Mouse (Mus musculus): ENCODE results near the gene Slc2a5.

Slc2a5 gene

DNA sequence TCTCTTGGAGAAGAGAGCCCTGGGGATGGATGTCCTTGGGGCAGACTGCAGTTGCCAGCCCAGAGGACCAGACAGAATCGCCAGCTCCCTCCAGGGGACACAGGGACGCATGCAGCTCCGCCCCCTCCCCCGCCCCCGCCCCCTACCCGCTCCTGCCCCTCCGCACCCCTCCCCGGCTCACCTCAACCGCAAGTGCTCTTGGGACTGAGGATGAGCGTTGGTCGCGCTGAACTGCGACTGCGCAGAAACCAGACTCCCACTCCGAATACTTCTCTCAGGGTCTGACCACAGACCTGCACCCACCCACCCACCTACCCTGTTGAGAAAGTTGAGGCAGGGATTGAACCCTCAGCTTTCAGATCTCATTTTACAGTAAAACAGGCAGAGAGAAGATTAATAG is at the start of gene Slc2a5:
Gene Slc2a5, plus strand, starts transcription at position 229 of the 400 bp plus-strand sequence.
- DNase-seq (ENCODE audit: low read depth, low spot score): peak; percentile 88

DNA sequence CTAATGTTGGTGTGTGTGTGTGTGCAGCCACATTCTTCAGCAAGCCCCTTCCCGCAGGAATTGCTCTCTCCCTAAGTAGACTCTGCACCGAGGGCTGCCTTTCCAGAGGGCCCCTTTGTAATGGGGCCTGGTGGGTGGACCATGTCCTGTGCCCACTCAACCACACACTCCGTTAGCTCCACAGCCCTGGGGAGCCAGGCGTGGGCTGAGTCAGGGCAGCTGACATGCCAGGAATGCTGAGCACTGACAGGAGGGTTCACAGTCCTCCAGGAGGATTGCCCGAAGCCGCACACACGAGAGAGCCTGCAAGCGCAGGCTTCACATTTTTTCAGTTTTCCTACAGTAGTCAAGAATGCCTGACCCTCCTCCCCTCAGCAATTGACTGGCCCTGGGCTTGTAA is 48.9 kb upstream of the Slc2a5 start:
- no peak for DNase-seq (ENCODE audit: low read depth, low spot score)

DNA sequence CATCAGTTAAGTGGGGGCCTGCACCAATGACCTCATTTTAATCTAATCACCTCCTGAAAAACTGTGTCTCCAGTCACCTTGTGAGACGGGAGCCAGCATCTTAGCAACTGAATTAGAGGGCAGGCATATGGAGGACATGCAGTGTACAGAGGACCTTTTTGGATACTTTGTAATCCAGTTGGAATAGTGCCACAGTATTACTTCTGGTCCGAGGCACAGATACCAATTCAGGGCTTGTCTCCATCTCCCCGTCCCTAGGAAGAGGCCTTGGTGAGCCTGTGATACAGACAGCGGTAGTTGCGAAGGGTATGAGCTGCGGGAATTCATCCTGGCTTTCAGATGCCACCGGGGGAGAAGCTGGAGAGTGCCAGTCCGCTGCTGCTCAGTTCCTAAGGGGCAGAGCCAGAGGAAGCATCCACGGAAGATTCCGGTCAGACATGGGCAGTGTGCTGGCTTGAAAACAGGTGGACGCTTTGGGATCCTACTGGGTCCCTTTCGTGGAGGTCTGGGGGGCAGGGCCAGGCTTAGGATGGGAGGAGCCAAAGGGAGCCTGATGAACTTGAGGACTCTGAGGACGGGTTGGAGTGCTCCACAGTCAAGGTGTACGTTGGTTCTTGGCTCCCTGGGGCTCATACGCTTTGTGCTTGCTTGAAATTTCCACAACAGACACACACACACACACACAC is 46.5 kb upstream of the Slc2a5 start:
- peak; percentile 56 for DNase-seq (ENCODE audit: low read depth, low spot score)

DNA sequence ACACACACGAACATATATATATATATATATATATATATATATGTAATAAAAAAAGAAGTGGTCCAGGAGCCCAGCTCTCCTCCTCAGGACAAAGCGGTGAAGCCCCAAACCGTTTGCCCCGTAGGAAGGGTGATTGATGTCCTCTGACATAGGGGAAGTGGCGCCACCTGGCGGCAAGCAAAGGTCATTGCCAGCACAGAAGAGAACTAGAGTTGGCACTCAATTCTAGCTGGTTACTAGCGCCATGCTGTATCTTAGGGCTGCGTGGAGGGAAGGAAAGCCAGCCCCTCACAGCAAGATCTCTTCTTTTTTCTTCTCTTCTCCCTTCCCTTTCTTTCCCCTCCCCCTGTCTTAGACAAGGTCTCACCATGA is 46.0 kb upstream of the Slc2a5 start:
- peak; percentile 86 for DNase-seq (ENCODE audit: low read depth, low spot score)

DNA sequence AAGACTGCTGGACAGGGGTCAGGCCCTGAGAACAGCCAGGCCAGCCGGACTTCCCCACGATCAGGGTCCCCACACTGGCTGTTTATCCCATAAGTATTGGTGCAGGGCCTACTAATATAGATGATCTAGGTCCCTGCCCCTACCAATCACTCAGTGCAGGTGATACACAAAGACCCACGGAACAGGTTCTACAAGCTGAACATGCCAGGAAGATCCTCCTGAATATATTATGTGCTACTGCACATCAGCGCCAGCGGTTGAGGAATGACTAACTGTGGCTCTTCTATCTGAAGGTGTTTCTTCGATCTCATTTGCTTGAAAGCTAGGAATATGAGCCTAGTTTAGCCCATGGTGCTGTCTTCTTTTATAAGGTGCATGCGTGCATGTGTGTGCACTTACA is 43.7 kb upstream of the Slc2a5 start:
- no peak for DNase-seq (ENCODE audit: low read depth, low spot score)

DNA sequence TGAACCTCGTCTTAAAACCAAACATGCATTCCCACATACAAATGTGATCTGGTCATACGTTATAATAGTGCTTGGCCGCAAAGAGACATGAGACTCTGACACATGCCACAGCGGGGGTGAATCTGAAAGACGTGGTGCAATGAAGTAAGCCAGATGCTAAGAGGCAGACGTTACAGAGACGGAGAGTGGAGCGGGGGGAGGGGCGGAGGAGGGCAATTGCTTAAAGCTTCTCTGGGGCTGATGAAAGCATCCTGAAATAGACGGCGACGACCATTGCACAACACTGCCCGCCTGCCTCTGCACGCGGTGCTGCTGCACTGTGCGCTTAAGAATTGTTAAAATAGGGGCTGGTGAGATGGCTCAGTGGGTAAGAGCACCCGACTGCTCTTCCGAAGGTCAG is 42.9 kb upstream of the Slc2a5 start:
- DNase-seq (ENCODE audit: low read depth, low spot score): peak; percentile 62

GRCm38 (mm10) chr4:150078646-150079045 is 40.4 kb upstream of the Slc2a5 start:
- no peak for DNase-seq (ENCODE audit: low read depth, low spot score)

- no peak for DNase-seq (ENCODE audit: low read depth, low spot score)
Observed at GRCm38 (mm10) chr4:150079244-150079643, 39.8 kb upstream of the Slc2a5 start.

GRCm38 (mm10) chr4:150080330-150080967 is 38.6 kb upstream of the Slc2a5 start:
- no peak for DNase-seq (ENCODE audit: low read depth, low spot score)

DNA sequence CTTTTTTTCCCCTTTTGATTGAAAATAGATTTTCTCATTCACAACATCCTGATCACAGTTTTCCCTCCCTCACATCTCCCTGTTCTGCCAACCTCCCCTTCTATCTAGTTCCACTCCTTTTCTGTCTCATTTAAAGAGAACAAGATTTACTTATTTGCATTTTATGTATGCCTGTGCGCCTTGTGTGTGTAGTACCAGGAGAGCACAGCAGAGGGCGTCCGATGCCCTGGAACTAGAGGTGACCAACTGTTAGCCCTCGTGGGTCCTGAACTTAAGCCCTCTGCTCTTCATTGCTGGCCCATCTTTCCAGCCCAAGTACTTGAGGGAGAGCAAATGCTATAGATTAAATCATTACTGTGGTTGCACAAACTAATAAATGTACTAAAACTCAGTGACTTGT is 33.7 kb upstream of the Slc2a5 start:
- peak; percentile 92 for DNase-seq (ENCODE audit: low read depth, low spot score)

DNA sequence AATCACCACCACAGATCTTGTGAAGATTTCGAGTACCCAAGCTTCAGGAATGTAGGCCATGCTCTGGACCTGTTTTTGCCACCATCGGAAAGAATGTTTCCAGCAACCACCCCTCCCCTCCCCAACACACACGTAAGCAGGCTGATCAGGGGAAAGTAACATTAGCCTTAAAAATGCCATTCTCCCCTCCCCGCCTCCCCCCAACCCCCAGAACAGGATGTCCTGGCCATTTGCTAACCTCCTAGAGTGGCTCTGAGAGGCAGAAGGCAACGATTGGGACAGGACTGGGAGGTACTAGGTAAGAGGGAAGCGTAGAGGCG is 32.3 kb upstream of the Slc2a5 start:
- no peak for DNase-seq (ENCODE audit: low read depth, low spot score)

- peak; percentile 99 for DNase-seq (ENCODE audit: low read depth, low spot score)
Observed at GRCm38 (mm10) chr4:150087161-150087889, 31.8 kb upstream of the Slc2a5 start, which contains the start of gene Gpr157. TSS of gene Gpr157 (plus strand) at chr4:150087365.

GRCm38 (mm10) chr4:150087890-150088530 is 31.1 kb upstream of the Slc2a5 start:
- DNase-seq (ENCODE audit: low read depth, low spot score): no peak

- DNase-seq (ENCODE audit: low read depth, low spot score): no peak
Observed at GRCm38 (mm10) chr4:150089121-150089520, 30.0 kb upstream of the Slc2a5 start.

GRCm38 (mm10) chr4:150091887-150092582 is 27.0 kb upstream of the Slc2a5 start:
- DNase-seq (ENCODE audit: low read depth, low spot score): peak; percentile 87

DNA sequence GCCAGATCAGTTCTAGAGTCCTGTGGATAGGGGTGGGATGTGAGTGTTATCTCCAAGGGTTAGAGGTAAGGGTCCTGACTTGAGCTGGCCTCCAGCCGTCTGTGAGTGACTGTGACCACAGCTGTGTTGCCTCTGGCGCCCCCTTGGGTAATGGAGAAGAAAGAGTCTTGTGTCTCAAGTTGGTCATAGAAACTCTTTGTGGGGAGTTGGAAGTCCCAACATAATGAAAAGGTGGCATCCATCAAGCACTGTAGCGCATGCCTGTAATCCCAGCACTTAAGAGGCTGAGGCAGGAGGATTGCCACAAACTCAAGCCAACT is 26.5 kb upstream of the Slc2a5 start:
- DNase-seq (ENCODE audit: low read depth, low spot score): no peak

- DNase-seq (ENCODE audit: low read depth, low spot score): no peak
Observed at GRCm38 (mm10) chr4:150093560-150094462, 25.3 kb upstream of the Slc2a5 start.

DNA sequence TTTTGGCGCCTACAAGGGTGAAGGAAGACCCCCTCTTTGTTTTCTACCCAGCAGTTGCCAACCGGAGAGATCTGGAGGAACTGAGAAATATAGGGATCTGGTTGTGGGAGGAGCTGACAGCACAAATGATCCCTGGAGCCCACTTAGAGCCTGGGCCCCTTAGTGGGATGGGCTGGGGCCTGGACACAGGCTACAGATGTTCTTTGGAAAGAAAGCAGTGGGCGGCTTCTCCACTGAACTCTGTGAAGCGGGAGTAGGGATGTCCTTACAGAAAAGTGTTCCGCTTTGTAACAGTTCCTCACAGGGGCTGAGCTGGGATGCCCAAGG is 24.7 kb upstream of the Slc2a5 start:
- no peak for DNase-seq (ENCODE audit: low read depth, low spot score)

- no peak for DNase-seq (ENCODE audit: low read depth, low spot score)
Observed at GRCm38 (mm10) chr4:150096309-150096708, 22.8 kb upstream of the Slc2a5 start.

DNA sequence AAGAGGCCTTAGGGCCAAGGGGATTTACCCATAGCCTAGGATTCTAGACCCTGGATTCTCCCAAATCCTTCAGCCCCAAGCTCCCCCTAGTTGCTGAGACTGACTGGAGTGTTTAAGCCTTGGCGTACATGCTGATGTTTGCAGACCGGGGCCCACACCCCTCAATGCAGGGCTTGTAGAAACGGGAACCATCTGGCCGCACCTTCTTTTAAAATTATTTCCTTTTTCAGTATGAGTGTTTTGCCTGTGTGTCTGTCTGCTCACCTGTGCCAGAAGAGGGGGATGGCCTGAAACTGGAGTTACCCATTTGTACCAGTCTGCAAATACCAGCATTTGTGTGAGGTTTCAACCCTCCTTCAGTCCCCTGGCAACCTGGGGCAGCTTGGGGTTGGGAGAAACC is 21.2 kb upstream of the Slc2a5 start:
- no peak for DNase-seq (ENCODE audit: low read depth, low spot score)

DNA sequence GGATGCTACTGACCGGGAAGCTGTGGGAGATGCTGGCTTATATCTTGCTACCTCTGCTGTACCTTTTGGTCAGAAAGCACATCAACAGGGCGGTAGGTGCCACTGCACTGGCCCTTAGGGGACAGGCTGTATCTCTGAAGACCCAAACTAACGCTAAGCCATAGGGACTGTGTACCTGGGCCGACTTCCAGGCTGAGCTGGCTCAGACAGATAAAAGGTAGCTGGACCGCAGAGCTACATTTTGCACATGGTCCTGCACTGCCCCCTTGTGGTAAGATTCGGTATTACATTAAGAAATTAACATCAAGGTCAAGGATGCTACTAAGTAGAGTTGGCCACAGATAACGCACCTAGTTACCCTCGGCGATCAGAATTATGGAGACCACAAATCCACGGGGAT is 20.2 kb upstream of the Slc2a5 start:
- DNase-seq (ENCODE audit: low read depth, low spot score): peak; percentile 82
